Mouse (Mus musculus) limb, embryonic 14.5 days (tissue): ENCODE data around the gene Pnpo. TPM values are rescaled to one million over a fixed set of nuclear protein-coding genes. Genes with fewer than 3 reads are reported as not detected.

ENCODE experiments used
- ATAC-seq: fragments of 200-750 bp; cut with Nextera tagmentation; 2 replicates; pipeline ENCODE4 v1.8.0; 2017; ENCODE audit warnings: low read depth, moderate number of reproducible peaks, moderate TSS enrichment; ENCODE audit not compliant: low FRiP score
- DNase-seq: peaks from one replicate; pipeline ENCODE4 v3.0.0-alpha.2; 2015; ENCODE audit warnings: low spot score
- H3K27ac ChIP-seq: fragments of 300-500 bp; sonication (generic); replicated peaks from 2 replicates; pipeline ENCODE4 v1.5.1; 2014; ENCODE audit warnings: low read depth, mild to moderate bottlenecking, low read length, moderate library complexity, mixed read lengths
- H3K27me3 ChIP-seq: fragments of 300-500 bp; sonication (generic); 2 replicates; pipeline ENCODE4 v1.6.1; 2014; ENCODE audit warnings: low read length, mixed read lengths; ENCODE audit not compliant: control insufficient read depth, insufficient read depth
- H3K36me3 ChIP-seq: fragments of 300-500 bp; sonication (generic); 2 replicates; pipeline ENCODE4 v1.6.1; 2014; ENCODE audit warnings: mild to moderate bottlenecking, low read length, moderate library complexity, mixed read lengths; ENCODE audit not compliant: control insufficient read depth, insufficient read depth
- H3K4me1 ChIP-seq: fragments of 300-500 bp; sonication (generic); 2 replicates; pipeline ENCODE4 v1.6.1; 2014; ENCODE audit warnings: antibody characterized with exemption, low read length, mixed read lengths; ENCODE audit not compliant: control insufficient read depth, insufficient read depth
- H3K4me2 ChIP-seq: fragments of 300-500 bp; sonication (generic); replicated peaks from 2 replicates; pipeline ENCODE4 v1.6.1; 2014; ENCODE audit warnings: low read depth, mild to moderate bottlenecking, low read length, moderate library complexity; ENCODE audit not compliant: severe bottlenecking
- H3K4me3 ChIP-seq: fragments of 300-500 bp; sonication (generic); replicated peaks from 2 replicates; pipeline ENCODE4 v1.5.1; 2014; ENCODE audit warnings: low read length
- H3K9ac ChIP-seq: fragments of 300-500 bp; sonication (generic); 2 replicates; pipeline ENCODE4 v1.6.1; 2014; ENCODE audit warnings: mild to moderate bottlenecking, low read depth, low read length, moderate library complexity; ENCODE audit not compliant: severe bottlenecking
- H3K9me3 ChIP-seq: fragments of 300-500 bp; sonication (generic); 2 replicates; pipeline ENCODE4 v1.6.1; 2016; ENCODE audit warnings: low read length; ENCODE audit not compliant: control insufficient read depth
- POLR2A ChIP-seq: fragments of 200-500 bp; IDR thresholded peaks from 2 replicates; pipeline ENCODE4 v1.8.0; 2012; ENCODE audit warnings: inconsistent platforms, mild to moderate bottlenecking, moderate library complexity, borderline replicate concordance; ENCODE audit not compliant: insufficient read depth, insufficient read length; ENCODE audit errors: extremely low read depth
- WGBS: fragments of 180-500 bp; shearing (Covaris S2); extraction: QIAGEN DNeasy Blood & Tissue Kit; methylation state at CpG from one replicate; pipeline ENCODE4 v1.1.7; 2014; 5-methylcytosine and 5-hydroxymethylcytosine counted together
- polyA plus RNA-seq, 2 experiments: library from polyadenylated mRNA; depleted of rRNA in 1 of 2; stranded (reverse) in 1 of 2; unstranded in 1 of 2; fragments of >200 nt; fragmentation: Nextera tagmentation in 1 of 2; extraction: Ambion mirVana in 1 of 2; gene quantifications; 2 replicates each; pipeline versions ENCODE4 v1.2.1 to v1.2.3; 2012 to 2014

The Pnpo gene
- polyA plus RNA-seq, 2 experiments, result 13.9 to 24.2 TPM

- 24% methylated on average over 16 of the region's 16 CpGs for WGBS
- H3K9ac ChIP-seq, result no peak overlapping the region
- no peaks in the 10 kb centered on the region for H3K27me3 ChIP-seq
- ATAC-seq (no peak), DNase-seq (no peak)
- TF ChIP-seq POLR2A, result no peak
- no peaks in the 10 kb centered on the region for H3K9me3 ChIP-seq
- no peak overlapping the region for H3K4me3 ChIP-seq
- H3K36me3 ChIP-seq, result peaks cover 9% of the 10 kb centered on the region
- no peak overlapping the region for H3K4me2 ChIP-seq
- no peak overlapping the region for H3K27ac ChIP-seq
- peaks cover 4% of the 10 kb centered on the region for H3K4me1 ChIP-seq
Observed at GRCm38 (mm10) chr11:96902639-96903635, 40.8 kb downstream of the Pnpo start.

- Histone ChIP-seq H3K27me3 (no peaks in the 10 kb centered on the region), H3K4me1 (peaks cover 4% of the 10 kb centered on the region), H3K9me3 (no peaks in the 10 kb centered on the region), H3K36me3 (no peaks in the 10 kb centered on the region), H3K9ac (no peak overlapping the region), H3K4me2 (no peak overlapping the region), H3K4me3 (no peak overlapping the region), H3K27ac (no peak overlapping the region)
- no peak for ATAC-seq
- no peak for TF ChIP-seq POLR2A
- no peak for DNase-seq
- WGBS, result 46% methylated on average over 9 of the region's 9 CpGs
Observed at GRCm38 (mm10) chr11:96901332-96901731, 42.5 kb downstream of the Pnpo start.

GRCm38 (mm10) chr11:96899449-96900306, 44.1 kb downstream of the Pnpo start:
- no peaks in the 10 kb centered on the region for H3K36me3 ChIP-seq
- DNase-seq (no peak), ATAC-seq (no peak)
- no peaks in the 10 kb centered on the region for H3K27me3 ChIP-seq
- TF ChIP-seq POLR2A, result no peak
- no peak overlapping the region for H3K4me3 ChIP-seq
- H3K9me3 ChIP-seq, result no peaks in the 10 kb centered on the region
- no peak overlapping the region for H3K4me2 ChIP-seq
- H3K4me1 ChIP-seq, result peaks cover 4% of the 10 kb centered on the region
- 43% methylated on average over 13 of the region's 13 CpGs for WGBS
- no peak overlapping the region for H3K27ac ChIP-seq
- H3K9ac ChIP-seq, result no peak overlapping the region

- TF ChIP-seq POLR2A, result no peak
- H3K4me3 ChIP-seq, result no peak overlapping the region
- no peaks in the 10 kb centered on the region for H3K36me3 ChIP-seq
- 84% methylated on average over 4 of the region's 4 CpGs for WGBS
- DNase-seq (no peak), ATAC-seq (no peak)
- H3K4me2 ChIP-seq, result no peak overlapping the region
- H3K9me3 ChIP-seq, result no peaks in the 10 kb centered on the region
- H3K27ac ChIP-seq, result no peak overlapping the region
- no peaks in the 10 kb centered on the region for H3K27me3 ChIP-seq
- no peak overlapping the region for H3K9ac ChIP-seq
- no peaks in the 10 kb centered on the region for H3K4me1 ChIP-seq
Observed at GRCm38 (mm10) chr11:96895886-96896285, 47.9 kb downstream of the Pnpo start.

- H3K9ac ChIP-seq, result no peak overlapping the region
- no peaks in the 10 kb centered on the region for H3K36me3 ChIP-seq
- H3K27me3 ChIP-seq, result no peaks in the 10 kb centered on the region
- 60% methylated on average over 11 of the region's 11 CpGs for WGBS
- no peak overlapping the region for H3K4me2 ChIP-seq
- no peak overlapping the region for H3K27ac ChIP-seq
- DNase-seq (no peak), ATAC-seq (no peak)
- no peaks in the 10 kb centered on the region for H3K9me3 ChIP-seq
- TF ChIP-seq POLR2A, result no peak
- H3K4me3 ChIP-seq, result no peak overlapping the region
- H3K4me1 ChIP-seq, result no peaks in the 10 kb centered on the region
Observed at GRCm38 (mm10) chr11:96893203-96893842, 50.5 kb downstream of the Pnpo start.
